Mouse (Mus musculus): ENCODE measurements around the gene Lhpp. TPM values are rescaled to one million over a fixed set of nuclear protein-coding genes. Genes with fewer than 3 reads are reported as not detected.
"Not testable (repeated sequence)": the region's sequence is repeated elsewhere in the genome, so short reads cannot be mapped to it uniquely, and the experiment has no call there.

The Lhpp gene
- polyA plus RNA-seq, 1 experiment from 2014 or later: 26.4 TPM

DNA sequence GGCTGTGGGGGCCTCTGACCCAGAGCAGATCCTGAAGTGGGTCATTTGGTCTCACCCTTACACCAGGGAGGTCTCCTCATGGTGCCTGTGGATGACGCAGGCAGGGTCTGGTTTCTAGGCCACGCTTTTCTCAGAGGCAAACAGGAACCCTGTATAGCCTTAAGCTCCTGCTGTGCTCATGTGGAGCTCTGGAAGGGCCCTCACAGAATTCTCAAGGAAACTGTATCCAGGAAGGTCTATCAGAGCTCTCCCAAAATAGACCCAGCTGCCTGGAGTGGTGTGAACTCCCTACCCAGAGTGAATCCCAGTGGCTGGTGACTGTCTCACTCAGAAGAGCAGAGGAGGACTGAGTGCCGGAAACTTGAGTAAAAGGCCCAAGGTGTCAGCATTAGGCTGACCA, 44.0 kb downstream of the Lhpp start:
- WGBS: 77% methylated on average over 3 of the region's 3 CpGs
- no peaks in the 10 kb centered on the region for H3K9me3 ChIP-seq (ENCODE audit: control insufficient read depth, low read length)
- no peaks in the 10 kb centered on the region for H3K27me3 ChIP-seq (ENCODE audit: control insufficient read depth, insufficient read depth, low read length)
- no peak overlapping the region for H3K9ac ChIP-seq (ENCODE audit: low read length)
- H3K27ac ChIP-seq (ENCODE audit: low read depth, low read length): no peak overlapping the region
- no peak overlapping the region for H3K4me3 ChIP-seq (ENCODE audit: low read depth, low read length)
- no peak overlapping the region for H3K4me2 ChIP-seq (ENCODE audit: low read depth)
- DNase-seq (ENCODE audit: low spot score): no peak
- peaks cover 9% of the 10 kb centered on the region; the same call in 1 of the 2 replicates for H3K4me1 ChIP-seq (ENCODE audit: control insufficient read depth, insufficient read depth, low read length)
- ATAC-seq (ENCODE audit: insufficient read depth, low FRiP score, low TSS enrichment): no peak
- no peaks in the 10 kb centered on the region for H3K36me3 ChIP-seq (ENCODE audit: control insufficient read depth, insufficient read depth, low read length)

GRCm38 (mm10) chr7:132656075-132656474, 45.6 kb downstream of the Lhpp start:
- peak; percentile 62 for ATAC-seq (ENCODE audit: insufficient read depth, low FRiP score, low TSS enrichment)
- H3K9me3 ChIP-seq (ENCODE audit: control insufficient read depth, low read length): no peaks in the 10 kb centered on the region
- H3K4me1 ChIP-seq (ENCODE audit: control insufficient read depth, insufficient read depth, low read length): peaks cover 9% of the 10 kb centered on the region; the same call in 1 of the 2 replicates
- peak; percentile 91 for DNase-seq (ENCODE audit: low spot score)
- 23% methylated on average over 9 of the region's 9 CpGs for WGBS
- H3K9ac ChIP-seq (ENCODE audit: low read length): peak overlapping the region; percentile 33; the same call in 1 of the 2 replicates
- no peak overlapping the region for H3K4me2 ChIP-seq (ENCODE audit: low read depth)
- no peaks in the 10 kb centered on the region for H3K27me3 ChIP-seq (ENCODE audit: control insufficient read depth, insufficient read depth, low read length)
- no peaks in the 10 kb centered on the region for H3K36me3 ChIP-seq (ENCODE audit: control insufficient read depth, insufficient read depth, low read length)
- no peak overlapping the region for H3K4me3 ChIP-seq (ENCODE audit: low read depth, low read length)
- no peak overlapping the region for H3K27ac ChIP-seq (ENCODE audit: low read depth, low read length)

GRCm38 (mm10) chr7:132656548-132656947, 46.1 kb downstream of the Lhpp start:
- H3K9ac ChIP-seq (ENCODE audit: low read length): peak overlapping the region; percentile 33; the same call in 1 of the 2 replicates
- no peak overlapping the region for H3K27ac ChIP-seq (ENCODE audit: low read depth, low read length)
- 11% methylated on average over 3 of the region's 3 CpGs for WGBS
- H3K9me3 ChIP-seq (ENCODE audit: control insufficient read depth, low read length): no peaks in the 10 kb centered on the region
- no peak overlapping the region for H3K4me3 ChIP-seq (ENCODE audit: low read depth, low read length)
- no peak overlapping the region for H3K4me2 ChIP-seq (ENCODE audit: low read depth)
- ATAC-seq (ENCODE audit: insufficient read depth, low FRiP score, low TSS enrichment): peak; percentile 68
- H3K27me3 ChIP-seq (ENCODE audit: control insufficient read depth, insufficient read depth, low read length): no peaks in the 10 kb centered on the region
- H3K36me3 ChIP-seq (ENCODE audit: control insufficient read depth, insufficient read depth, low read length): no peaks in the 10 kb centered on the region
- DNase-seq (ENCODE audit: low spot score): peak; percentile 87
- peaks cover 9% of the 10 kb centered on the region; the same call in 1 of the 2 replicates for H3K4me1 ChIP-seq (ENCODE audit: control insufficient read depth, insufficient read depth, low read length)

- WGBS: 54% methylated on average over 14 of the region's 14 CpGs
- Histone ChIP-seq H3K4me3 (ENCODE audit: low read depth, low read length) (no peak overlapping the region), H3K9me3 (ENCODE audit: control insufficient read depth, low read length) (no peaks in the 10 kb centered on the region), H3K27me3 (ENCODE audit: control insufficient read depth, insufficient read depth, low read length) (no peaks in the 10 kb centered on the region), H3K4me1 (ENCODE audit: control insufficient read depth, insufficient read depth, low read length) (peaks cover 9% of the 10 kb centered on the region; the same call in 1 of the 2 replicates), H3K4me2 (ENCODE audit: low read depth) (no peak overlapping the region), H3K36me3 (ENCODE audit: control insufficient read depth, insufficient read depth, low read length) (no peaks in the 10 kb centered on the region), H3K27ac (ENCODE audit: low read depth, low read length) (no peak overlapping the region), H3K9ac (ENCODE audit: low read length) (no peak overlapping the region; the same call in 1 of the 2 replicates)
- ATAC-seq (ENCODE audit: insufficient read depth, low FRiP score, low TSS enrichment) (no peak), DNase-seq (ENCODE audit: low spot score) (no peak)
Measured at GRCm38 (mm10) chr7:132657371-132658057, 47.1 kb downstream of the Lhpp start.

DNA sequence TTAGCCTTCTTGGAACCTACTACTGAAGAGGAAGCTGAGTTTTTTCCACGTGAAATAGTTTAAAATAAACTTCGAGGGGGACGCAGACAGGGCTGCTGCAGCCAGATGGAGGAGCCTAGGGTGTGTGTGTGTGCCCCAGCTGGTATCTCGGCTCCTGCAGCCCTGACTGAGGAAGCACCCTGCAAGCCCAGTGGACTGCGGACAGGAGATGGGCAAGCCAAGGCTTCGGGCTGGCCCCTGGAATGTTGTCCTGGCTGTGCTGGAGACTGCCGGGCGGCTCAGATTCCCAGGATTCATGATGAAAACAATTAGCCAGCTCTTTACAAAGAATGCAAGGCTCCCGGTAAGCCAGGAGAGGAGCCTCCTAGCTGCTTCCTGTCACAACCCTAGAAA, 47.6 kb downstream of the Lhpp start:
- Histone ChIP-seq H3K27me3 (ENCODE audit: control insufficient read depth, insufficient read depth, low read length) (no peaks in the 10 kb centered on the region), H3K4me2 (ENCODE audit: low read depth) (no peak overlapping the region), H3K36me3 (ENCODE audit: control insufficient read depth, insufficient read depth, low read length) (no peaks in the 10 kb centered on the region), H3K27ac (ENCODE audit: low read depth, low read length) (no peak overlapping the region), H3K9ac (ENCODE audit: low read length) (peak overlapping the region; percentile 35), H3K4me1 (ENCODE audit: control insufficient read depth, insufficient read depth, low read length) (peaks cover 9% of the 10 kb centered on the region; the same call in 1 of the 2 replicates), H3K9me3 (ENCODE audit: control insufficient read depth, low read length) (no peaks in the 10 kb centered on the region), H3K4me3 (ENCODE audit: low read depth, low read length) (no peak overlapping the region)
- no peak for DNase-seq (ENCODE audit: low spot score)
- WGBS: 22% methylated on average over 9 of the region's 9 CpGs
- ATAC-seq (ENCODE audit: insufficient read depth, low FRiP score, low TSS enrichment): no peak

GRCm38 (mm10) chr7:132658688-132659087, 48.2 kb downstream of the Lhpp start:
- DNase-seq (ENCODE audit: low spot score) (no peak), ATAC-seq (ENCODE audit: insufficient read depth, low FRiP score, low TSS enrichment) (no peak)
- Histone ChIP-seq H3K9ac (ENCODE audit: low read length) (no peak overlapping the region), H3K4me3 (ENCODE audit: low read depth, low read length) (no peak overlapping the region), H3K4me2 (ENCODE audit: low read depth) (no peak overlapping the region), H3K4me1 (ENCODE audit: control insufficient read depth, insufficient read depth, low read length) (peaks cover 9% of the 10 kb centered on the region; the same call in 1 of the 2 replicates), H3K36me3 (ENCODE audit: control insufficient read depth, insufficient read depth, low read length) (no peaks in the 10 kb centered on the region), H3K9me3 (ENCODE audit: control insufficient read depth, low read length) (no peaks in the 10 kb centered on the region), H3K27me3 (ENCODE audit: control insufficient read depth, insufficient read depth, low read length) (no peaks in the 10 kb centered on the region), H3K27ac (ENCODE audit: low read depth, low read length) (no peak overlapping the region)
- 92% methylated on average over 5 of the region's 5 CpGs for WGBS

GRCm38 (mm10) chr7:132659633-132660032, 49.2 kb downstream of the Lhpp start:
- H3K27ac ChIP-seq (ENCODE audit: low read depth, low read length): no peak overlapping the region
- no peak overlapping the region for H3K4me2 ChIP-seq (ENCODE audit: low read depth)
- no peak overlapping the region for H3K4me3 ChIP-seq (ENCODE audit: low read depth, low read length)
- ATAC-seq (ENCODE audit: insufficient read depth, low FRiP score, low TSS enrichment) (no peak), DNase-seq (ENCODE audit: low spot score) (no peak)
- H3K4me1 ChIP-seq (ENCODE audit: control insufficient read depth, insufficient read depth, low read length): peaks cover 9% of the 10 kb centered on the region; the same call in 1 of the 2 replicates
- H3K36me3 ChIP-seq (ENCODE audit: control insufficient read depth, insufficient read depth, low read length): no peaks in the 10 kb centered on the region
- H3K9ac ChIP-seq (ENCODE audit: low read length): no peak overlapping the region
- WGBS: 79% methylated on average over 7 of the region's 7 CpGs
- H3K9me3 ChIP-seq (ENCODE audit: control insufficient read depth, low read length): no peaks in the 10 kb centered on the region
- no peaks in the 10 kb centered on the region for H3K27me3 ChIP-seq (ENCODE audit: control insufficient read depth, insufficient read depth, low read length)

DNA sequence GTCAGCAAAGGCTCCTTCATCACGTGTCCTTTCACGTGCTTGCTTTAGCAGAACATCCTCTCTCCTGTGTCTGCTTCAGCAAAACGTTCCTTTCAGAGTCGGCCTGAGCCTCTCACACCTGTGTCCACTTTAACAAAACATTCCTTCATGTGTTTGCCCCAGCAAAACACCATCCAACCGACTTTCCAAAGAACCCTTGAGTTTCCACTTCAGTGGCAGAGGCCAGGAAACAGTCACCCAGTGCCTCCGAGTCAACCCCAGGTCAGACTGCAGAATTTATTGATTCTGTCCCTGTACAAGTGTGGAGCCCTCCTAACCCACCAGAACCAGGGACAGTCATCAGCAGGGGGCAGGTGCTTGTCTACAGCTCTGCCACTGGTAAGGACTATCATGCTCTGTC, 52.4 kb downstream of the Lhpp start:
- not testable (repeated sequence) for ATAC-seq (ENCODE audit: insufficient read depth, low FRiP score, low TSS enrichment); H3K27ac ChIP-seq (ENCODE audit: low read depth, low read length); H3K36me3 ChIP-seq (ENCODE audit: control insufficient read depth, insufficient read depth, low read length); H3K27me3 ChIP-seq (ENCODE audit: control insufficient read depth, insufficient read depth, low read length); DNase-seq (ENCODE audit: low spot score); H3K9me3 ChIP-seq (ENCODE audit: control insufficient read depth, low read length); H3K4me1 ChIP-seq (ENCODE audit: control insufficient read depth, insufficient read depth, low read length); H3K4me3 ChIP-seq (ENCODE audit: low read depth, low read length); H3K4me2 ChIP-seq (ENCODE audit: low read depth); H3K9ac ChIP-seq (ENCODE audit: low read length)
- 67% methylated on average over 6 of the region's 6 CpGs for WGBS

GRCm38 (mm10) chr7:132664815-132665214, 54.4 kb downstream of the Lhpp start:
- Histone ChIP-seq H3K27ac (ENCODE audit: low read depth, low read length) (no peak overlapping the region), H3K9me3 (ENCODE audit: control insufficient read depth, low read length) (no peaks in the 10 kb centered on the region), H3K36me3 (ENCODE audit: control insufficient read depth, insufficient read depth, low read length) (no peaks in the 10 kb centered on the region), H3K27me3 (ENCODE audit: control insufficient read depth, insufficient read depth, low read length) (no peaks in the 10 kb centered on the region), H3K4me1 (ENCODE audit: control insufficient read depth, insufficient read depth, low read length) (no peaks in the 10 kb centered on the region), H3K4me2 (ENCODE audit: low read depth) (no peak overlapping the region), H3K9ac (ENCODE audit: low read length) (no peak overlapping the region), H3K4me3 (ENCODE audit: low read depth, low read length) (no peak overlapping the region)
- no peak for ATAC-seq (ENCODE audit: insufficient read depth, low FRiP score, low TSS enrichment)
- DNase-seq (ENCODE audit: low spot score): no peak
- WGBS: 69% methylated on average over 6 of the region's 6 CpGs
